Mouse (Mus musculus): ENCODE measurements around the gene Astn1. TPM values are rescaled to one million over a fixed set of nuclear protein-coding genes. Genes with fewer than 3 reads are reported as not detected.

The Astn1 gene
- total RNA-seq, 2 experiments from 2014 or later, result 173 to 178 TPM

GRCm38 (mm10) chr1:158411146-158411545 lies 49.1 kb downstream of the Astn1 start:
- no peak for DNase-seq (ENCODE audit: low spot score in 2 of 2)

- DNase-seq (ENCODE audit: low spot score in 2 of 2), result no peak
These were observed 52.1 kb downstream of the Astn1 start for GRCm38 (mm10) chr1:158414198-158414597.

- no peak for DNase-seq (ENCODE audit: low spot score in 2 of 2)
These were observed 59.4 kb downstream of the Astn1 start for GRCm38 (mm10) chr1:158421451-158421850.

- DNase-seq (ENCODE audit: low spot score in 2 of 2), result no peak
These were observed 60.7 kb downstream of the Astn1 start for GRCm38 (mm10) chr1:158422739-158423138.

- no peak for DNase-seq (ENCODE audit: low spot score in 2 of 2)
These were observed 84.0 kb downstream of the Astn1 start for GRCm38 (mm10) chr1:158446071-158446470.

- DNase-seq (ENCODE audit: low spot score in 2 of 2), result no peak
These were observed 85.9 kb downstream of the Astn1 start for GRCm38 (mm10) chr1:158447956-158448355.

- no peak for DNase-seq (ENCODE audit: low spot score in 2 of 2)
These were observed 90.6 kb downstream of the Astn1 start for GRCm38 (mm10) chr1:158452675-158453074.

- peak; percentile 16 to 55 for DNase-seq (ENCODE audit: low spot score in 2 of 2)
These were observed 91.5 kb downstream of the Astn1 start for GRCm38 (mm10) chr1:158453587-158453986.

- no peak for DNase-seq (ENCODE audit: low spot score in 2 of 2)
These were observed 101.9 kb downstream of the Astn1 start for GRCm38 (mm10) chr1:158463975-158464374.

- DNase-seq (ENCODE audit: low spot score in 2 of 2), result no peak
These were observed 103.2 kb downstream of the Astn1 start for GRCm38 (mm10) chr1:158465286-158465685.

GRCm38 (mm10) chr1:158477841-158478240 lies 115.8 kb downstream of the Astn1 start:
- DNase-seq (ENCODE audit: low spot score in 2 of 2), result no peak

GRCm38 (mm10) chr1:158480285-158480684 lies 118.2 kb downstream of the Astn1 start:
- DNase-seq (ENCODE audit: low spot score in 2 of 2), result no peak

GRCm38 (mm10) chr1:158483733-158484132 lies 121.7 kb downstream of the Astn1 start:
- no peak for DNase-seq (ENCODE audit: low spot score in 2 of 2)

- DNase-seq (ENCODE audit: low spot score in 2 of 2), result no peak
These were observed 127.5 kb downstream of the Astn1 start for GRCm38 (mm10) chr1:158489521-158490021.

- DNase-seq (ENCODE audit: low spot score in 2 of 2), result no peak
These were observed 128.1 kb downstream of the Astn1 start for GRCm38 (mm10) chr1:158490175-158490574.

GRCm38 (mm10) chr1:158493289-158493688 lies 131.2 kb downstream of the Astn1 start:
- DNase-seq (ENCODE audit: low spot score in 2 of 2), result no peak

GRCm38 (mm10) chr1:158500140-158500539 lies 138.1 kb downstream of the Astn1 start:
- DNase-seq (ENCODE audit: low spot score in 2 of 2), result no peak

- no peak for DNase-seq (ENCODE audit: low spot score in 2 of 2)
These were observed 138.9 kb downstream of the Astn1 start for GRCm38 (mm10) chr1:158501019-158501418.

- DNase-seq (ENCODE audit: low spot score in 2 of 2), result no peak
These were observed 145.5 kb downstream of the Astn1 start for GRCm38 (mm10) chr1:158507610-158508009.

GRCm38 (mm10) chr1:158509112-158509855 lies 147.2 kb downstream of the Astn1 start:
- no peak for DNase-seq (ENCODE audit: low spot score in 2 of 2)

GRCm38 (mm10) chr1:158510478-158511207 lies 148.6 kb downstream of the Astn1 start:
- no peak for DNase-seq (ENCODE audit: low spot score in 2 of 2)

- DNase-seq (ENCODE audit: low spot score in 2 of 2), result no peak
These were observed 150.0 kb downstream of the Astn1 start for GRCm38 (mm10) chr1:158512089-158512488.

All from layer of hippocampus, adult 18-20 months (tissue).